8 mouse cellular contexts compared by ENCODE assay signal in genomic region chr6:120579831-120580712, GRCm38 (mm10). TPM values are rescaled to one million over a fixed set of nuclear protein-coding genes. Genes with fewer than 3 reads are reported as not detected.
DNase-seq lines count a peak whose midpoint lies in the region; ATAC-seq and TF ChIP-seq lines count a peak whose summit lies in the region.

No protein-coding gene starts in this region.

- H3K9ac ChIP-seq in forebrain, embryonic 11.5 days (ENCODE audit: low read length): peak overlapping the region; percentile 42
- H3K9ac ChIP-seq in lung, embryonic 16.5 days (ENCODE audit: low read length): peak overlapping the region; percentile 41

- peak overlapping the region; percentile 19; the same call in 1 of the 2 replicates for H3K27ac ChIP-seq in forebrain, embryonic 11.5 days (ENCODE audit: low read depth, low read length)
- H3K27ac ChIP-seq in lung, embryonic 16.5 days (ENCODE audit: low read length): no peak overlapping the region

- no peaks in the 10 kb centered on the region for H3K36me3 ChIP-seq in G1E (replicated peaks)
- no peaks in the 10 kb centered on the region for H3K36me3 ChIP-seq in forebrain, embryonic 11.5 days (ENCODE audit: control insufficient read depth, insufficient read depth, low read length)
- no peaks in the 10 kb centered on the region for H3K36me3 ChIP-seq in lung, embryonic 16.5 days (ENCODE audit: control insufficient read depth, insufficient read depth, low read length)

- no peak for TF ChIP-seq CTCF in G1E (IDR thresholded peaks at IDR 0.05; ENCODE audit: low read depth, low read length)

- peaks cover 19% of the 10 kb centered on the region for H3K4me1 ChIP-seq in G1E (ENCODE audit: insufficient read depth, low read depth, low read length)
- peaks cover 11% of the 10 kb centered on the region for H3K4me1 ChIP-seq in forebrain, embryonic 11.5 days (replicated peaks; ENCODE audit: control insufficient read depth, insufficient read depth, low read length)
- peaks cover 10% of the 10 kb centered on the region for H3K4me1 ChIP-seq in lung, embryonic 16.5 days (replicated peaks; ENCODE audit: control insufficient read depth, insufficient read depth, low read length)

- H3K4me3 ChIP-seq in G1E (ENCODE audit: low read depth, low read length): peak overlapping the region; percentile 63; the same call in 1 of the 2 replicates
- H3K4me3 ChIP-seq in forebrain, embryonic 11.5 days (ENCODE audit: low read depth, low read length): peak overlapping the region; percentile 34
- H3K4me3 ChIP-seq in lung, embryonic 16.5 days (ENCODE audit: low read length): peak overlapping the region; percentile 50

- no peaks in the 10 kb centered on the region for H3K9me3 ChIP-seq in G1E (replicated peaks)
- no peaks in the 10 kb centered on the region for H3K9me3 ChIP-seq in forebrain, embryonic 11.5 days (ENCODE audit: control insufficient read depth, low read length)
- no peaks in the 10 kb centered on the region for H3K9me3 ChIP-seq in lung, embryonic 16.5 days (ENCODE audit: control insufficient read depth, low read length)

- peaks cover 3% of the 10 kb centered on the region for H3K27me3 ChIP-seq in G1E (ENCODE audit: insufficient read depth, low read length)
- H3K27me3 ChIP-seq in forebrain, embryonic 11.5 days (ENCODE audit: control insufficient read depth, insufficient read depth, low read length): no peaks in the 10 kb centered on the region
- H3K27me3 ChIP-seq in lung, embryonic 16.5 days (ENCODE audit: control insufficient read depth, insufficient read depth, low read depth, low read length): peaks cover 2% of the 10 kb centered on the region; the same call in 1 of the 2 replicates

- peak overlapping the region; percentile 69 for H3K4me2 ChIP-seq in forebrain, embryonic 11.5 days (ENCODE audit: low read depth, low read length, severe bottlenecking)
- H3K4me2 ChIP-seq in lung, embryonic 16.5 days (ENCODE audit: low read depth, low read length): peak overlapping the region; percentile 92

- WGBS in forebrain, embryonic 11.5 days: under 1% methylated on average over 21 of the region's 23 CpGs
- under 1% methylated on average over 19 of the region's 23 CpGs for WGBS in lung, embryonic 16.5 days

- intact Hi-C loops in heart, postnatal 14 days (cut with DNase I): no loop called here

- peak; percentile 45 for ATAC-seq in G1E (ENCODE audit: extremely low read depth, insufficient number of reproducible peaks, low FRiP score, poor library complexity, severe bottlenecking)
- ATAC-seq in forebrain, embryonic 11.5 days (replicated peaks; ENCODE audit: low FRiP score): peak; percentile 91
- ATAC-seq in lung, embryonic 16.5 days (ENCODE audit: low read depth): peak; percentile 82

- DNase-seq in G1E (ENCODE audit: low spot score): peak; percentile 18
- DNase-seq in c-Kit-positive CD71-negative TER-119-negative erythroid progenitor cells, embryonic 14.5 days (ENCODE audit: low read depth): peak; percentile 66
- DNase-seq in forebrain, embryonic 11.5 days (ENCODE audit: low spot score): peak; percentile 84
- DNase-seq in heart, postnatal 14 days: peak; percentile 43 to 60
- DNase-seq in layer of hippocampus, adult 9-11 months: peak; percentile 78
- DNase-seq in retina, embryonic 14.5 days (ENCODE audit: low spot score): peak; percentile 88
- DNase-seq in thymus, postnatal 36 days: peak; percentile 84 to 94

RNA-seq across cellular contexts. Expression of gene Hdhd5, which starts 49.0 kb away (rescaled TPM):
- total RNA-seq in G1E (2014; fragmentation: Nextera tagmentation) (10.0 and 11.9 TPM in 2 replicates), G1E (2017) (12.8 and 15.5 TPM in 2 replicates)
- 10.2 and 10.5 TPM in 2 replicates for polyA plus RNA-seq in G1E (2012)
- polyA plus RNA-seq in forebrain, embryonic 11.5 days (2014; fragmentation: Nextera tagmentation; extraction: Ambion mirVana): 15.2 and 18.2 TPM in 2 replicates
- 10 to 100 TPM; 20.1 to 21.7 TPM for total RNA-seq in heart, postnatal 14 days (2021)
- polyA plus RNA-seq in lung, embryonic 16.5 days (2015; fragmentation: Nextera tagmentation; extraction: Ambion mirVana): 16.4 and 16.7 TPM in 2 replicates

Comparison
In these comparisons a context has a peak if more than half of its experiments do, and no peak if none do; other contexts are left out.
1. DNase-seq: peak in every context shown above with its lines; median percentile 89 in thymus, postnatal 36 days; 88 in retina, embryonic 14.5 days; 84 in forebrain, embryonic 11.5 days; 78 in layer of hippocampus, adult 9-11 months; 66 in c-Kit-positive CD71-negative TER-119-negative erythroid progenitor cells, embryonic 14.5 days; 52 in heart, postnatal 14 days; 18 in G1E.